Mouse (Mus musculus): ENCODE measurements around the gene Sema6d. TPM values are rescaled to one million over a fixed set of nuclear protein-coding genes. Genes with fewer than 3 reads are reported as not detected.

Sema6d gene
- total RNA-seq, 2 experiments from 2014 or later = 21.3 to 27.7 TPM

DNA sequence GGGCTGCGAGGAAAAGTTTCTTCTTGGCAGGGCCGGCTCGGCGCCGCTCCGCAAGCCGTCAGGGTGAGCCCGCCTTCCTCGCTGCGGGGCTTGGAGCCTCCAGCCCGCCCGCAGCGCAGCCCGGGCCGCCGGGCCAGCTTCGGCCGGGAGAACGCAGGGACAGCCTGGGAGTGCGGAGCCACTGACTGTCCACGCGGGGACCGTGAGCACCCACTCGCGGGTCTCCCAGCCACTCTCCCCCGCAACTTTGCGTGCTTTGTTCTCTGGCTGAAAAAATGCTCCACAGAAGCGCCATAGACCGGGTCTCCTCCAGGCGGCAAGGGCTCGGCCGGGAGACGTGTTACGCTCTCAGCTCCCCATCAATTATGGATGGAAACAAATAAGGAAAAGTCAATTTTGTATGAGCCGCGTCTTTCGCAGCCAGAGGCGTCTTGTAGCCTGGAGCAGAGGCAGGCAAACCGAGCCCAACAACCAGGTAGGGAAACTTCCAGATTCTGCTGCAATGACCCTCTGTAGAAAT, 520.9 kb downstream of the Sema6d start:
- no peak for DNase-seq (ENCODE audit: low spot score in 2 of 2)

DNA sequence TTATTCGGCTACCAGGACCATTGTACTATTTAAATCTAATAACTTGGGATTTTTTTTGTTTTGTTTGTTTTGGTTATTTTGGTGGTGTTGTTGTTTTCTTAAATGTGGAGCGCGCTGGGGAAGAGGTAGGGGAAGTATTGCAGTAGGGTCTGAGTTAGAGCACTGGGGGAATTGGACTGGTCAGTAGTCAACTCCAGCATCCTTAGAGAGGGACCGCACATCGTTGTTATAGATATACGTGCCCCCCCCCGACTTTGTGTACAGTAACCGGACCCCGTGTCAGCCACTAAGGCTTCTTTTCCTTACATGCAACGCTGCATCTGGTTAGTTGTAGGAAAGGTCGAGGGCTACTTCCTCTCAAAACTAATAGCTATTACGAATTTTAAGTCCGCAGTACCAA, 521.5 kb downstream of the Sema6d start:
- no peak for DNase-seq (ENCODE audit: low spot score in 2 of 2)

DNA sequence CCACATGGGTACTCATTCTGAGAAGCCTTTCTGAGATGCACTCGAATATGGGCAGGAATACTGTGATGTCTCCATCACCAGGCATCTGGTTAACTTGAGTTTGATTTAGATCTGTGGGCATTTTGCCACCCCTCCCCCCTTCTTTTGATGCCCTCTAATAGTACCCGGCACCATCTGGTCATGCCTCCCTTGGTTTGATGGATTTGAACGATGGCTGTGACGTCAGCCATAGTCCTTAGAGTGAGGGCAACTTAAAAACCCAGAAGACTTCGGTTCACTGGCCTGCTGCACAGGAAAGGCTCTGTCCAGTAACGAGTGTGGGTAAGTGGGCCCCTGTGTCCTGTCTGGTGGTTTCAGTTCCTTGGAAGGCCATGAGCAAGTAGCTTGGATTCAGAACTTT, 522.5 kb downstream of the Sema6d start:
- DNase-seq (ENCODE audit: low spot score in 2 of 2) = no peak

DNA sequence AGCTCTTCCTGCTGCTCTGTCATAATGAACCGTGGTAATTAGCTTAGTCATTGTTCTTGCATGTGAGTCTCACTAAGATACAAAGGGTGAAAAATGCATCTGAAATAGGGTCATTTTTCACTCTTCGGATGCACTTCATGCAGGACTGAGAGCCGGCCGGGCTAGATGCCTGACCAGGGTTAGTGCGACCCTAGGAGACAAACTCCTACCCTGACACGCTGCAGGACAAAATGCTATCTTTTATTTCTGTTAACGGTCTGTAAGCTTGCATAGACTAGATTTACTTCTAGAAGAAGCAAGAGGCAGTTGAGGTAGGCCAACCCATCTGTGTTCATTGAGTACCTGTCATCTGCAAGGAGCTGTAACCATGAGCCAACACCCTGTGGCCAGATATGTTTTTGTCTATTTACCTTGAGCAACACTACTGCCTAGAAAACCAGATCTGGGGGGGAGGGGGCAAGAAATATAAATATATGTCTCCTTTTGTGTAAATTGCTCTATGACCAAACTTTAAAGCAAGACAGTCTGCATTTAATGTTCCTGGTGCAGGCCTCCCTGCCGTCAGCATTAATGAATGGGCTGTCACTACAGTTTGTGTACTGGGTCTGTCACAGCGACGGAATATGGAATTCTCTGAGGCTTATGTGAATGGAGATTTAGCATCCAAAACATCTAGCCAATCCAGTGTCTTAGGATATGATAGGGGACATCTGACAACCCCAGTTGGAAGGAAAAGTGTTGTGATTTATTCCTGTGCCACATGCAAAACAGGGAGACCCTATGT, 523.1 kb downstream of the Sema6d start:
- DNase-seq (ENCODE audit: low spot score in 2 of 2) = no peak

DNA sequence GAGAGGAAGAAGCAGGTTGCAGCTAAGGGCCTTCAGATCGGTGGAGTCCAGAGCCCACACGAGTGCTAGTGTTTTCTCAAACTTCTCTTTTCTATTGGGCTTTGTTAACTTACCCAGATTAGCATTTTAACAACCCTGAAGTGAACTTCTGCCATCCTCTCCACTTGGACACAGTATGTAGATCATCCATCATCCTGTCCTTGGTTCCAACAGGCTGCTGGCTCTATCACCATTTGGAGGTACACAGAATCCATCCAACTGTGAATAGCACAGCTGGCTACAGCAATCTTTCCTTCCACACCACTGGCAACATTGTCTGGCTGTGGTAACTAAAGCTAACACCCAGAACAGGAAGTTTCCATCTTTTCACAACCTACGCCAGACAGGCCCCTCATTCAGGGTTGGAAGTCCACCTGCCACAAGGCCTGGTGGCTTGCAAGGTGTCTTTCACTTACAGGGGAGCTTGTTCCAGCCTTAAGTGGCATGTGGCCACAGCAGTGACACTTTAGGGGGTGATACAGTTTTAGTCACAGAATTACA, 524.0 kb downstream of the Sema6d start:
- no peak for DNase-seq (ENCODE audit: low spot score in 2 of 2)

DNA sequence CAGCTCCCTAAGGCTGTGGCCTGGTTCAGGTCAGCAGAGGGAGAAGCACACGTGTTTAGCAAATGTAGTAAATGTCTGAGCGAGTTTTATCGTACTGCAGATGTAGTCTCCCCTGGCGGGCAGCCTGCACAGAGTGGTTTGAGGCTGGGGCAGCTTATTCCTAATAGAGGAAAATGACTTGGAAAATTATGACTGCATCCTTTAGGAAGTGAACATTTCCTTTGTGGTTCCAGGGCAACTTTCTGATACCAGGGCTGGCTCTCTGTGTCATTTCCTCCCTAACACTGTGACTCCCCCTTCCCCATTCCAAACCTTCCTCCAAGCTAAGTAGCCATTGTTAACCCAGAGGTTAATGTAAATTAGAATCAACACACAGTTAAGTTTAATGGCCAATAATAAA, 527.0 kb downstream of the Sema6d start:
- no peak for DNase-seq (ENCODE audit: low spot score in 2 of 2)

DNA sequence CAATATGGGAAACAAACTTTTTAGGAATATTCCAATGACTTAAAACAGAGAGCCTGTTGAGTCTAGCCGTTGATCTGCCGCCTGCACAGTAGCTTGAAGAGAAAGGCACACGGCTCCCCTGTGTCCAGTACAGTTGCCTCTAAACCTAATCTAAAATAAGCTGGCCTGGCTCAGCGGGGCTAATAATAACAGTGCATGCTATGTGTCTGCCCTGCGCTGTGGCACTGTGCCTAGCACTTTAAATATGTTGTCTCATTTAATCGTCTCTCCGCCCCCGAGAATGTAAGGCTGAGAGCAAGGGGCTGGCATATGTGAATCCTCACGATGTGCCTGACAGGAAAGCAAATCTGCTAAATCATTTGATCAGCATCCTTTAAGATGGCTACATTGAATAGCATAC, 527.7 kb downstream of the Sema6d start:
- no peak for DNase-seq (ENCODE audit: low spot score in 2 of 2)

DNA sequence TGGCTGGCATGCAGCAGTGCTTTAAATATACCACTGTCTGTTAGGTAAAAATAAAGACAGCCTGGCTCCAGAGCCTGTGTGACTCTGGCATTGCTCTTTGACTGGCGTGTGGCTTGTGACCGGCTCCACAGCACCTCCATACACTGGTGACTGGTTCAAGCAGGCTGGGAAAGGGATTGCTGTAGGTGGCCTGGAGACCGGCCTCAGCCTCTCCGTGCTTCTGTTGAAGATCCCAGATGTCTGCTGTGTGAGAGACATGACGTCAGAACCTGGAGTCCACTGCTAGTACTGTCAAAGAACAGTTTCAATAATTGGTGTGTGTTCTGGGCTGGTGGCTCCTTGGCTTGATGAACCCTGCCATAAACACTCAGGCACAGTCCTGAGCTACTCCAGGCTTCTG, 528.3 kb downstream of the Sema6d start:
- no peak for DNase-seq (ENCODE audit: low spot score in 2 of 2)

DNA sequence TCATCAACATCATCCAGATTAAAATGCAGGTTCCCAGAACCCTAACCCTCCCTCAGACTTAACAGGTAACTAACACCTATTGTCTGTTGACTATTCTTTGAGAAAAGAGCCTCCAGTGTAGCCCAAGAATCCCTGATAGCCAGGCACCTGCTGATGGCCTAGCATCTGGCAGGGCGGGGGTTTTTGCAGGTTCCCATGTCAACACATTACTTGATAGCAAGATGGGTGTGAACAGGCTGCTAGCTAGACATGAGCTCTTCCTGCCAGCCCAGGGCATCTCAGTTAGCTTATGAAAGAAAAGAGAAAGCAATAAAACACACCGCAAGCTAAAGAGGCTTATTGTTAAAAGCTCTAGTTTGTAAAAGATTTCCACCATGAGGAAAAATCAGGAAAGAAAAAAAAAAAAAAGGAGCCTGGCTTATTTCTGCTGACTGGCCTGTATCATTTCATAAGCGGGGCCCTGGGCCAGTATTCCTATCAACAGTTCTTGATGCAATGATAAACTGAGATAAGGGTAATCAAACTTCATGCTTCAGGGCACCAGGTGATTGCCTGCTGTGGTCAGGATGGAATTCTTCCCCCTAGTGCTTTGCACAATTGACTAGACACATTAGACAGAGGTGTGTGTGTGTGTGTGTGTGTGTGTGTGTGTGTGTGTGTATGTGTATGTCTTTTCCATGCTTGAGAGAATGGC, 528.9 kb downstream of the Sema6d start:
- no peak for DNase-seq (ENCODE audit: low spot score in 2 of 2)

DNA sequence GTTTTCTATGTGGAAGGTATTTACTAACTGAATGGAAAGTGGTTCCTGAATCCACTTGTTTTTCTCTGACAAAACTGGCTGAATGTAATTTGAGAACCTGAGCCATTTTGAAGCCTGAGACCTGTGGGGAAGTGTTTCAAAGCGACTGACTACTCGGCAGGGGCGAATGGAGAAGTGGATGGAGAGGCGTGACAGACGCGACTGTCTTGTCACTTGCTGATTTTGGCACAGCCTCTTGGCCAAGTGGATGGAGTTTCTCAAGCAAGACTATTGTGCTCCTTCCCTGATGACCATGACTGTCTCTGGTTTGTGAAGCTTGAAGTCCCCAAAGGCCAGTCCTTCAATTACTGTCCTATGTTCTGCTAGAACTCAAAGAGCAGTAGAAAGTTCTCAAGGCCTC, 530.7 kb downstream of the Sema6d start:
- no peak for DNase-seq (ENCODE audit: low spot score in 2 of 2)

DNA sequence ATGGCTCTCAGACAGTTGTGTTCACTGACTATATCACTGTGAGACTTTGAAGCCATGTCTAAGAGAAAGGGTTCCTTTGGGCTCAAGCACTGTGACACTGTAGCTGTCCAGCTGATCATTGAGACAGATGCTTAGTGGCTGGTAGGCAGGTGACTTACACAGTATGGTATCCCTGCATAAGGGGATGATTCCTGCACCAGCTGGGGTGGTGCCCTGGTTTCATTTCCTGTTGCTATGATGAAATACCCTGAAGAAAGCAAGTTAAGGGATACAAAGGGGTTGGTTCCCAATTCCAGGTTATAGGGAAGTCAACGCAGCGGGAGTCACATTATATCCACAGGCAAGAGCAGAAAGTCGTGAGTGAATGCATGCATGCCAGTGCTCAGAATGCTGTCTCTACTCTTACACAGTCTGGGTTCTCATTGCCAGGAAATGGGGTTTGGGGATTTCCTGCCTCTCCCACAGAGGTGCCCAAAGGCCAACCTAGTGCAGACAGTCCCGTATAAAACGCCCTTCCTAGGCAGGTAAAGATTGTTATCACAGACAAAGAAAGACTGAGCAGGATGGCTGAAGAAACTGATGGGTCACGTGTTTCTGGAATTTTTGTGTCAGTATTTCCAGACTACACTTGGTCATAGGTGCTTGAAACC, 532.3 kb downstream of the Sema6d start:
- DNase-seq (ENCODE audit: low spot score in 2 of 2) = no peak

DNA sequence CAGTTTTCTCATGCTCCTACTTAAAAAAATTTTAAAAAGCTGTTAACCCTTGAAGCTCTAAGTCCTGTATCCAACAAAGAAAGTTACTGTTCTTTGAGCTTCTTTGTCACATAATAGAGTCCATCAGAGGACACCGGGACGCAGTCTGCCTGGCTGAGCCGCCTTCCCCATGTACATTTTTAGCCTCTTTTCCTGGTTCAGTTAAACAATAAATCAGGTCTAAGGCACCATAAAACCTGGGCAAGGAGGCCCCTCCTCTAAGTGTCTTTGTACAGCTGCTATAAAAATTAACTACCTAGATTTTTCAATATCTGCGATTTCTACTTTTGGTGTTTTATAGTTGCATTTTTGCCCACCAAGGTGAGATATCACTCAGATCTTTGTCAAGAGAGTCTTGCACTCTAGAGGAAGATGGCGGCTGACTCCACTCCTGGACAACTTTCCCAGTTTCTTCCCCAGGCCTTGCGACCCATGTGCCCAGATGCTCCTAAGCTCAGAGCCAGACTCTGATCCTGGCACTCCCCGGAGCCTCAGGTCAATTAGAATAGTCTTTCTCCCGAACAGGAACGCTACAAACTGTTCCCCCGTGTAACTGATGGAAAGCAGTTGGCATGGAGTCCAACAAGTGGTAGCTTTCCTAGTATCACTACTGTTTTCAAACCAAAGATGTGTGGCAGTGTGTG, 534.6 kb downstream of the Sema6d start:
- no peak for DNase-seq (ENCODE audit: low spot score in 2 of 2)

DNA sequence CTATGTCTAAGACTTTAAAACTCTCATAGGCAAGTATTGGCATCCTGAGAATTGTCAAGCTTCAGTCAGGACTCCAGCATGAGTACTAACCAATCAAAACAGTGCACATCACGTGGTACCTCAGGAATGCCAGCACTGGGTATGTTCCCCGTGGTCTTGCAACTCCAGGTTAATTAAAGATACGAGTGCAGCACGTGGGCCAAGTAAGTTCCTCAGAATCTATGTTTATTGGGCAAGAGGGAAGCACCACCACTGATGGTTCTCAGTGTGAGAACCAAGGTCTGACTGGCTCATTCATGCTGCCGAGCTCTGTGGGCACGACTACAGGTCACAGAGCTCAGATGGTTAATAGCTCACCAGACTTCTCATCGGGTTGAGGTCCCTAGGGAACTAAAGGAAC, 536.7 kb downstream of the Sema6d start:
- DNase-seq (ENCODE audit: low spot score in 2 of 2) = no peak

DNA sequence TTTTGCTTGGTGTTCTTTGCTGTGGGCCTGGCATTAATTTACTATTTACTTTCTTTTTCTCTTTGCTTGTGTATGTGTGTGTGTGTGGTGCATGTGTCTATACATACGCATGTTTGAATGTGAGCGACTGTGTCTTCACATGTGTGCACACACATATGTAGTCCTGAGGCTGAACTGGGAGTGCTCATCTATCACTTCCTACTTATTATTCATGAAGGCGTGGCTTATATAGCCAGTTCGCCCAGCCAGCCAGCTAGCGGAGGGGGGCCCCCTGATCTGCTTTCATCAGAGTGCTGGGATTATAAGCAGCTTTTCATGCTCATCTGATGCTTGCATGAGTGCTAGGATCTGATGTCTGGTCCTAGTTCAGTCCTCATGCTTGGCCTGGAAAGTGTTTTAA, 537.9 kb downstream of the Sema6d start:
- no peak for DNase-seq (ENCODE audit: low spot score in 2 of 2)

DNA sequence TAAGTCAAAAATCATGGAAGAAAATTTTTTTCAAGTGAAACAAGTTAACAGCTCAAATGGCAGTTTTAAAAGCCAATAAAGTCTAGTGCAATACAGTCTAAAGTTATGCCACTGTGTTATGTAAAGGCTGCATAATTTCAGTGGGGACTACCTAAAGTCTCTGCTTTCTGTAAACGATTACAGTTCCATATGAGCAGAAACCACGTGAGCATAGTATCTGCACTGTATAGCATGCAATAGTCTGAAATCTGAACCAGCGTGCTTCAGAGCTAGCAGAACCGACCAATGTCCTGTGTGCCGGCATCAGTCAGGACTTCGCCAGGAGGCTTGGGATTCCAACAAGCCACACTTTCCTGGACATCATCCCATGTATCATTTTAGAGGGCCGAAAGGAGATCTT, 538.9 kb downstream of the Sema6d start:
- DNase-seq (ENCODE audit: low spot score in 2 of 2) = no peak

DNA sequence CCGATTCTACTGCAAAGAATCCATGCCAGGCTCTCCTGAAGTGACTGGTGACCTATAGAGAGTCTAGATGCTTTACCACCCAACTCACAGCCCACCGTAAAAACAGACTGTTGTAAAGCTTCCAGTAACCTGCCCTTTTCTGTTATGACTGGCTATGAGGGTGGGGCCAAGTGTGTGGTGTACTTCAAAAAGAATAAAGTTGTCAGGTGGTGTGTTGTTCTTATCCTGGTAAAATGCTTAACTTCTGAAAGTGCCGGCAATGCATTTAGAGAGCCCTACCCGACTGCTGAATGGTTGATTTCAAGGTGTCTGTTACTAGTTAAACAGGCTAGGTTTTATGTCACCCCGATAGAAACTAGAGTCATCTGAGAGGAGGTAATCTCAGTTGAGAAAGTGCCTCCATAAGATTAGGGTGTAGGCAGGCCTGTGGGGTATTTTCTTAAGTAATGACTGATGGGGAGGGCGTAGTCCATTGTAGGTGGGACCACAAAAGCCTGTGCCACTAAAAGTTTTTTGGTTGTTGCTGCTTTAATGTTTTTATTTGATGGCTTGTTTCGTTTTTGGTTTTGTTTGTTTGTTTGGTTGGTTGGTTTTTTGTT, 544.7 kb downstream of the Sema6d start:
- DNase-seq (ENCODE audit: low spot score in 2 of 2) = no peak

DNA sequence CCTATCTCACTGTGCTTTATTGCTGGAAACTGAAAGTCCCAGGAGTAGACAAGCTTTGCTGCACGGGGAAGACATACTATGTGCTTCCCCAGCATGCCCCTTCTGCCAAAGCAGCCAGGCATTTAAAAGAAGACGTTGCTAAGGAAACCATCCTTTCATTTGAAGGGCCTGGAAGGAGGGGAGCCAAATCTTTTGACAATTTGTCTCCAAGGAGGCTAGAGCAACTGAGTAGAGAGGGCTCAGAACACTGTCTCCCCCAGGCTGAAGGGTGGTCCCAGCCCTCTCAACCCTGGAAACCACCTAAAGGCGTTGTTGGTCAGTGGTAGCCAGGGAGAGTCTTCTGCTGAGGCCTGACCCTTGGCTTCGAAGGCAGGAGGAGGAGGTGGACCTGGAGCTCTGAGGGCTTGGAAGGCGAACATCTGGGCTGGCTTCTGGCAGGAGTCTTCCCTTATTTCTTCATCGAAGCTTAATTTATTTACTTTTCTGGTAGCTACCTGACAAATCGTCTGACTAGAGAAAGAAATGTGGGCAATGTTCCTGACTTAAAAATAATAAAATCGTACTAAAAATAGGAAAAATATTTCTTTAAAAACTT, 545.6 kb downstream of the Sema6d start:
- DNase-seq (ENCODE audit: low spot score in 2 of 2) = no peak

DNA sequence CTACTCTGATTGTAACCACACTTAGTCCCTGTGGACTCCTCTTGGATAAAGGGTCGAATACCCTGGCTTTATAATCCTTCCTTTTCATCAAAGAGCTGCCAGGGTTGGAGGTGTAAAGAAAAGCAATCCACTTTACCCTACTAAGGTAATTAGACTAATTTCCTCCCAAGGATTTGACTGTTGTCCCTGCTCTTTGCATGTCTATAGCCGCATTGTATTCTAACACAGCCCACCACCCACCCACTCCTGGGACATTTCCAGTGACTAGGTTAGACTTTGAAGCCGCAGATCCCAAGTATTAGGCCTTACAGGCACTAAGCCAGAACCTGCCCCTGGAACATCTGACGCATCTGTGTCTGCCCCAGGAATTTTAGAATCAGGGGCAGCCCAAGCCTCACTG, 547.3 kb downstream of the Sema6d start:
- DNase-seq (ENCODE audit: low spot score in 2 of 2) = no peak

DNA sequence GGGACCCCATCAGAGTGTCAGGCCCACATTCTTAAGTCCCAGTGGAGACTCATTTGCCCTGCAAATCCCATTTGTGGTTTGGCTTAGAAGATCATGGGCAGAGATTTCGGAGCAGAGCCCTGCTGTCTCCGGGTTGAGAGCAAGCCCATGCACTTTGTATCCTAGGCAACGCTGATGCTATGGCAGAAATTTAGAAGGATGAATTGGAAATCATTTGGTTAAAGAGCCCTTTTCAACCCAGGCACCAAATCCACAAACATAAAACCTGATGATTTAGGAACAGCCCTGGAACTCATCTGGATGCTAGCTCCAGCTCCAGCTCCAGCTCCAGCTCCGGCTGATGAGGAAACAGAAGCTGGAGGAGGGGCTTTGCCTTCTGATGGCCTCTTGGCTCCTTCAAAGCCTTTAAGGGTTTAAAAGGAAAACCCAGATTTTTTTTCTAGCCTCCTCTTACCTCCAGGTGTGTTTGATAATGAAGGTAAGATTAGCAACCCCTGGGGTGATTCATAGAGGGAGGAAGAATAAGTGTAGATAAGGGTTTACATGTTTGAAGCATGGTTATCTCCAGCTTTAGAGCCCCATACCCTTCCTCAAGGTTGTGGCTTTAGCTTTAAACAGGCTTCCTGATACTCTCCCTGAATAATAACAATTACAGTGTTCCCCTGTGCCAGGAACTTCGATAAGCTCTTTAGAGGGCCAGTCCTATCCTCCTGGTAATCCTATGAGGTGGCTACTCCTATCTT, 549.6 kb downstream of the Sema6d start:
- DNase-seq (ENCODE audit: low spot score in 2 of 2) = no peak

All from adrenal gland, postnatal 4 days (tissue).